Comparison of ENCODE assay signal across 37 mouse cellular contexts in the genomic region with DNA sequence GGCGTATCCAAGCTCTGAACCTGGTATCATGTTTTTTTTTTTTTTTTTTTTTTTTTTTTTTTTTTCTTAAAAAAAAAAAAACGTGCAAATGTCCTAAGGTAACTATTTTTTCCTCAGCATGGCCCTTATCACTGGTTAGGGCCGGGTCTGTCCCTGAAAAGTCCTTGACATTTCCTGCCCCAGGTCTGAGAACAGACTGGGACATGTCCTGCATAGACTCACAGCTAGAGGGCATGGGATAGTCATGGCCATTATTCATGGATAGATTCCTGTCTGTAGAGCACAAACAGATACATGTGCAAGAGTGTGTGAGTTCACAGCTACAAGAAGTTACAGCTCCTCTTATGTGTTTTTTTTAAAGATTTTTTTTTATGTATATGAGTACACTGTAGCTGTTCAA. TPM values are rescaled to one million over a fixed set of nuclear protein-coding genes. Genes with fewer than 3 reads are reported as not detected.
A peak's percentile ranks its signal among the peaks of the same experiment; 100 is the strongest.
DNase-seq lines count a peak whose midpoint lies in the region; ATAC-seq and TF ChIP-seq lines count a peak whose summit lies in the region.
"Had no signal": no experiment of that assay in that cellular context is flagged by ENCODE, and none has a peak within 500 bp of the region (broad histone marks: within the 10 kb centered on the region; RNA-seq: fewer than 3 reads in every experiment).

No protein-coding gene starts in this region.

- H3K79me2 ChIP-seq in CH12.LX (replicated peaks; ENCODE audit: control insufficient read depth, extremely low read depth, insufficient read depth, poor library complexity, severe bottlenecking): no peaks in the 10 kb centered on the region

- no peaks in the 10 kb centered on the region for H3K27me3 ChIP-seq in intestine, postnatal 0 days (replicated peaks; ENCODE audit: control insufficient read depth, insufficient read depth, low read length)
- no peaks in the 10 kb centered on the region for H3K27me3 ChIP-seq in intestine, embryonic 15.5 days (replicated peaks)
- no peaks in the 10 kb centered on the region for H3K27me3 ChIP-seq in CH12.LX (replicated peaks)
- H3K27me3 ChIP-seq: forebrain, embryonic 13.5 days; heart, embryonic 12.5 days; neural tube, embryonic 15.5 days had no signal

- in situ Hi-C loops in CH12.LX (cut with MboI; ENCODE audit: low pct_ligation_motif_present, low pct_unique_long_range_greater_than_20kb, low sequenced_read_pairs): no loop called here

- TF ChIP-seq POLR2A in CH12.LX (IDR thresholded peaks at IDR 0.05; ENCODE audit: low read depth, low read length): no peak

- intact Hi-C loops in heart, postnatal 14 days (cut with DNase I): loop anchor here (10.0 kb wide), 1 partner anchor 86 kb away; no protein-coding TSS in a partner anchor

- H3K4me1 ChIP-seq in intestine, postnatal 0 days (replicated peaks; ENCODE audit: control insufficient read depth, insufficient read depth, low read length): no peaks in the 10 kb centered on the region
- H3K4me1 ChIP-seq in intestine, embryonic 15.5 days (replicated peaks): no peaks in the 10 kb centered on the region
- H3K4me1 ChIP-seq in CH12.LX (ENCODE audit: control insufficient read depth in 1 of 2, insufficient read depth in 2 of 2): peaks cover 0 to 8% of the 10 kb centered on the region in 2 experiments; a peak in 2 of 4 replicates
- H3K4me1 ChIP-seq: forebrain, embryonic 13.5 days; heart, embryonic 12.5 days; neural tube, embryonic 15.5 days had no signal

- no peak overlapping the region for H3K9ac ChIP-seq in intestine, postnatal 0 days (ENCODE audit: low read depth, low read length)
- H3K9ac ChIP-seq in intestine, embryonic 15.5 days: no peak overlapping the region
- H3K9ac ChIP-seq in CH12.LX (ENCODE audit: insufficient read depth, low read depth): no peak overlapping the region
- H3K9ac ChIP-seq: forebrain, embryonic 13.5 days; heart, embryonic 12.5 days; liver, embryonic 14.5 days; neural tube, embryonic 15.5 days had no signal

- no peak overlapping the region for H3K4me3 ChIP-seq in intestine, postnatal 0 days (ENCODE audit: low read depth, low read length)
- H3K4me3 ChIP-seq in intestine, embryonic 15.5 days (replicated peaks): no peak overlapping the region
- no peak overlapping the region for H3K4me3 ChIP-seq in CH12.LX (replicated peaks in 1 of 3; ENCODE audit: low read depth in 2 of 3, low read length in 2 of 3, poor library complexity in 1 of 3)
- H3K4me3 ChIP-seq: forebrain, embryonic 13.5 days; heart, embryonic 12.5 days; neural tube, embryonic 15.5 days had no signal

- WGBS in intestine, postnatal 0 days: 50% methylated on average over 3 of the region's 3 CpGs
- 69% methylated on average over 3 of the region's 3 CpGs for WGBS in intestine, embryonic 15.5 days

- peak; percentile 40 for DNase-seq in heart, adult 11 months
- DNase-seq in heart, postnatal 14 days: no peak
- no peak for DNase-seq in CH12.LX (ENCODE audit: extremely low read depth)
- DNase-seq in adrenal gland, postnatal 36 days: peak; percentile 36 to 40
- no peak for DNase-seq in cerebellum, adult 11-12 months
- DNase-seq: B cell, adult 2 months; cerebellum, adult 8-10 months; cerebellum, postnatal 25 days; gastrocnemius, postnatal 10 days; kidney, adult 2 months; layer of hippocampus, adult 9-11 months; liver; lung, adult 2 months; lung, postnatal 10 days; midbrain, embryonic 14.5 days; retina, postnatal 1 day; right cerebral cortex, postnatal 14 days; thymus, postnatal 14 days had no signal

- TF ChIP-seq CTCF in intestine, postnatal 0 days (IDR thresholded peaks at IDR 0.05; ENCODE audit: low read depth): peak; percentile 31; the same call in 1 of the 2 replicates
- peak in 1 of 2 experiments; percentile 9; a peak in 1 of 4 replicates for TF ChIP-seq CTCF in CH12.LX (conservative IDR thresholded peaks at IDR 0.05 in 1 of 2, IDR thresholded peaks at IDR 0.05 in 1 of 2; ENCODE audit: low read depth in 2 of 2, low read length in 2 of 2)

- no peak overlapping the region for H3K27ac ChIP-seq in intestine, postnatal 0 days (ENCODE audit: low read depth, low read length)
- no peak overlapping the region for H3K27ac ChIP-seq in intestine, embryonic 15.5 days
- H3K27ac ChIP-seq in CH12.LX (ENCODE audit: insufficient read depth, low read depth): no peak overlapping the region
- H3K27ac ChIP-seq: forebrain, embryonic 13.5 days; liver, embryonic 14.5 days; macrophage; neural tube, embryonic 15.5 days had no signal

- TF ChIP-seq RAD21 in CH12.LX (IDR thresholded peaks at IDR 0.05; ENCODE audit: low read depth, low read length): no peak

- no peak overlapping the region for H3K4me2 ChIP-seq in intestine, postnatal 0 days (replicated peaks; ENCODE audit: low read depth)
- no peak overlapping the region for H3K4me2 ChIP-seq in intestine, embryonic 15.5 days (replicated peaks)
- no peak overlapping the region for H3K4me2 ChIP-seq in CH12.LX (ENCODE audit: insufficient read depth, low read depth, poor library complexity, severe bottlenecking)
- H3K4me2 ChIP-seq: forebrain, embryonic 13.5 days; heart, embryonic 12.5 days; neural tube, embryonic 15.5 days had no signal

- H3K36me3 ChIP-seq in intestine, postnatal 0 days (ENCODE audit: control insufficient read depth, insufficient read depth): no peaks in the 10 kb centered on the region; the same call in 1 of the 2 replicates
- no peaks in the 10 kb centered on the region for H3K36me3 ChIP-seq in intestine, embryonic 15.5 days
- no peaks in the 10 kb centered on the region for H3K36me3 ChIP-seq in CH12.LX (replicated peaks in 1 of 2; ENCODE audit: control insufficient read depth in 1 of 2, insufficient read depth in 1 of 2, low read length in 1 of 2)
- H3K36me3 ChIP-seq: heart, embryonic 12.5 days; neural tube, embryonic 15.5 days had no signal

- TF ChIP-seq EP300 in CH12.LX (IDR thresholded peaks at IDR 0.05; ENCODE audit: low read length): no peak

- ATAC-seq in intestine, postnatal 0 days: no peak
- ATAC-seq in intestine, embryonic 15.5 days: no peak
- ATAC-seq: forebrain, embryonic 13.5 days had no signal

- H3K9me3 ChIP-seq in intestine, postnatal 0 days (ENCODE audit: control insufficient read depth): no peaks in the 10 kb centered on the region
- no peaks in the 10 kb centered on the region for H3K9me3 ChIP-seq in intestine, embryonic 15.5 days
- H3K9me3 ChIP-seq in CH12.LX (replicated peaks; ENCODE audit: low read length): no peaks in the 10 kb centered on the region
- H3K9me3 ChIP-seq: forebrain, embryonic 13.5 days; heart, embryonic 12.5 days; neural tube, embryonic 15.5 days had no signal

- dilution Hi-C loops in CH12.LX (cut with MboI; ENCODE audit: extremely low pct_ligation_motif_present, extremely low pct_unique_long_range_greater_than_20kb, low sequenced_read_pairs): no loop called here

TF ChIP-seq in CH12.LX, 34 proteins besides CTCF, POLR2A, EP300 and RAD21:
- no peak for TF ChIP-seq ETS1 (conservative IDR thresholded peaks at IDR 0.05; ENCODE audit: low read depth, low read length)
- TF ChIP-seq SIN3A (IDR thresholded peaks at IDR 0.05; ENCODE audit: low read length): no peak
- peak; percentile 8; the same call in 1 of the 2 replicates for TF ChIP-seq ZNF384 (IDR thresholded peaks at IDR 0.05; ENCODE audit: low read depth, low read length)
- no peak for TF ChIP-seq JUN (IDR thresholded peaks at IDR 0.05; ENCODE audit: insufficient read depth, low read depth, low read length)

RNA-seq across cellular contexts. Expression of a gene that starts 1.5 kb away (rescaled TPM):
- total RNA-seq in heart, postnatal 14 days (2021): 1 to 10 TPM in 1 of 2 experiments, under 1 TPM in 1; 0.93 to 1.0 TPM
- 0.07 and 0.08 TPM in 2 replicates for polyA plus RNA-seq in intestine, postnatal 0 days (2015; fragmentation: Nextera tagmentation; extraction: Ambion mirVana)
- 0.03 and 0.04 TPM in 2 replicates for polyA plus RNA-seq in intestine, embryonic 15.5 days (2015; fragmentation: Nextera tagmentation; extraction: Ambion mirVana)
- not detected in 2 replicates for total RNA-seq in CH12.LX (2012; rRNA removed)
- total RNA-seq in CH12.LX (2014; rRNA removed): not detected in 2 replicates
- polyA plus RNA-seq in CH12.LX (2012; ENCODE audit: insufficient read length, low read depth): not detected in 2 replicates
- under 1 TPM; 0.07 to 0.20 TPM for total RNA-seq in adrenal gland, postnatal 36 days (2021)
- total RNA-seq: megakaryocyte-erythroid progenitor cell, adult 5-6 weeks had no signal
- polyA plus RNA-seq: embryonic facial prominence, embryonic 11.5 days; forebrain, embryonic 13.5 days; heart, embryonic 12.5 days; hindbrain, embryonic 11.5 days; kidney, adult 2 months; kidney, embryonic 16.5 days; limb, embryonic 11.5 days; liver, embryonic 14.5 days; lung, adult 2 months; macrophage; midbrain, embryonic 14.5 days; neural tube, embryonic 15.5 days; stomach, embryonic 14.5 days; urinary bladder, adult 2 months had no signal

RNA-seq across cellular contexts. Expression of a gene that starts 31.5 kb away (rescaled TPM):
- total RNA-seq in heart, postnatal 14 days (2021): not detected
- not detected in 2 replicates for polyA plus RNA-seq in intestine, postnatal 0 days (2015; fragmentation: Nextera tagmentation; extraction: Ambion mirVana)
- polyA plus RNA-seq in intestine, embryonic 15.5 days (2015; fragmentation: Nextera tagmentation; extraction: Ambion mirVana): not detected in 2 replicates
- total RNA-seq in CH12.LX (2012; rRNA removed) (not detected in 2 replicates), CH12.LX (2014; rRNA removed) (not detected in 2 replicates)
- polyA plus RNA-seq in CH12.LX (2012; ENCODE audit: insufficient read length, low read depth): not detected in 2 replicates
- not detected for total RNA-seq in adrenal gland, postnatal 36 days (2021)
- total RNA-seq: ES-E14; gastrocnemius, postnatal 10 days; heart, postnatal 25 days; megakaryocyte-erythroid progenitor cell, adult 5-6 weeks had no signal
- polyA plus RNA-seq: embryonic facial prominence, embryonic 11.5 days; forebrain, embryonic 13.5 days; gonadal fat pad, adult 2 months; heart, embryonic 12.5 days; hindbrain, embryonic 11.5 days; kidney, adult 2 months; kidney, embryonic 16.5 days; large intestine, adult 2 months; limb, embryonic 11.5 days; liver, embryonic 14.5 days; lung, adult 2 months; macrophage; midbrain, embryonic 14.5 days; small intestine, adult 2 months; stomach, embryonic 14.5 days; urinary bladder, adult 2 months had no signal

Comparison
In these comparisons a context has a peak if more than half of its experiments do, and no peak if none do; other contexts are left out.
1. DNase-seq: peak in heart, adult 11 months (single experiment) and adrenal gland, postnatal 36 days (2 of 2); none in heart, postnatal 14 days (0 of 2), CH12.LX (single experiment) and cerebellum, adult 11-12 months (single experiment).